Mouse (Mus musculus): Measurements from ENCODE around the gene Jade3.
"Not testable (repeated sequence)": the region's sequence is repeated elsewhere in the genome, so short reads cannot be mapped to it uniquely, and the experiment has no call there.

Jade3 gene

GRCm38 (mm10) chrX:20425140-20425838, at the start of gene Jade3:
Jade3 (plus strand) TSS chrX:20425688.
- peak; percentile 65 for DNase-seq (ENCODE audit: low read depth, low spot score)

GRCm38 (mm10) chrX:20379347-20380014, 46.0 kb upstream of the Jade3 start:
- no peak for DNase-seq (ENCODE audit: low read depth, low spot score)

DNA sequence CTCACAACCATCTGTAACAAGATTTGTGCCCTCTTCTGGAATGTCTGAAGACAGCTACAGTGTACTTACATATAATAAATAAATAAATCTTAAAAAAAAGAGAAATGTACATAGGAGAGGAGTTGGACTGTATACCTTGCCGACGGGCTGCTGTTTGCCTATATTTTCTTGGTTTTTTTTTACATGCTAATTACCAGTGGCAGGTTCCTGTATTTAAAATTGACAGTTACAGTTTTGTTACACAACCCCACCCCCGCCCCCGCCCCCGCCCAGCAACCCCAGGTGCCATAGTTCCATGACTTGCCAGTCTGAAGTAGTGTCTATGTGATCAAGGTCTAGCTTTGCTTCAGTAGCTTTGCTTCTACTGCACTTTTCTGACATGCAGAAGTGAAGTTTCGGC, 43.2 kb upstream of the Jade3 start:
- DNase-seq (ENCODE audit: low read depth, low spot score) = no peak

GRCm38 (mm10) chrX:20387006-20387405, 38.5 kb upstream of the Jade3 start:
- DNase-seq (ENCODE audit: low read depth, low spot score) = no peak

DNA sequence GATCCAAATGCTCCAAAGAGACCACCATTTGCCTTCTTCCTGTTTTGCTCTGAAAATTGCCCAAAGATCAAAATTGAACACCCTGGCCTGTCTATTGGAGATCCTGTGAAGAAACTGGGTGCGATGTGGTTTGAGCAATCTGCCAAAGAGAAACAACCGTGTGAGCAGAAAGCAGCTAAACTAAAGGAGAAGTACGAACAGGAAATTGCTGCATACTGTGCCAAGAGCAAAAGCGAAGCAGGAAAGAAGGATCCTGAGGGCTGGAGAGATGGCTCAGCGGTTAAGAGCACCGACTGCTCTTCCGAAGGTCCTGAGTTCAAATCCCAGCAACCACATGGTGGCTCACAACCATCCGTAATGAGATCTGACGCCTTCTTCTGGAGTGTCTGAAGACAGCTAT, 33.5 kb upstream of the Jade3 start:
- DNase-seq (ENCODE audit: low read depth, low spot score) = not testable (repeated sequence)

GRCm38 (mm10) chrX:20392942-20393341, 32.5 kb upstream of the Jade3 start:
- no peak for DNase-seq (ENCODE audit: low read depth, low spot score)

- DNase-seq (ENCODE audit: low read depth, low spot score) = no peak
Observed at GRCm38 (mm10) chrX:20404068-20404467, 21.4 kb upstream of the Jade3 start.

GRCm38 (mm10) chrX:20406909-20407308, 18.6 kb upstream of the Jade3 start:
- no peak for DNase-seq (ENCODE audit: low read depth, low spot score)

DNA sequence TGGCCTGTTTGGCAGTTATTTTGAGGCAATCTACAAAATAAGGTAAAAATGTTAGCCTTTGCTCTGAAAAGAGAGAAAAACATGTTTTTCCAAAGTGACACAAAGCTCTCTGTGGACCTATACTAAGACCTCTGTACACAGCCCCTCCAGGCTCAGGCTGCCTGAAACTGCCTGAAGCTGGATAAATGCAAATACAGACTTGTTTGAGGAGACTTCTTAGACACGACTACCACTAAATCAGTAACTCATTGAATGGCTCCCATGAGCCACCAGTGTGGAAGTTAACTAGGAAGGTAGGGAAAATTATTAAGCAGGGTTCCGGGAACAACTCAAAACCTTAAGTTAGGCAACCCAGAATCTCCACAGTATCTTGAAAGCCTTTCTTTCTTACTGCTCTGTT, 17.8 kb upstream of the Jade3 start:
- no peak for DNase-seq (ENCODE audit: low read depth, low spot score)

- DNase-seq (ENCODE audit: low read depth, low spot score) = no peak
Observed at GRCm38 (mm10) chrX:20411382-20411781, 14.1 kb upstream of the Jade3 start.

DNA sequence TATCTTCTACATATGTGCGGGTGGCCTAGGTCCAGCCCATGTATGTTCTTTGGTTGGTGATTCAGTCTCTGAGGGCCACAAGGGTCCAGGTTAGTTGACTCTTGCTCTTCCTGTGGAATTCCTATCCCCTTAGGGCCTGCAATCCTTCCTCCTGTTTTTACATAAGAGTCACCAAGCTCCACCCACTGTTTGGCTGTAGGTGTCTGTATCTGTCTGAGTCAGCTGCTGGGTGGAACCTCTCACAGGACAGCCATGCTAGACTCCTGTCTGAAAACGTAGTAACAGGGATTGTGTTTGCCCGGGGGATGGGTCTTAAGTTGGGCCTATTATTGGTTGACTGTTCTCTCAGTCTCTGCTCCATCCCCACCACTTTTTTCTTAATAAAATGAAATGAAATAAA, 13.3 kb upstream of the Jade3 start:
- peak; percentile 27 for DNase-seq (ENCODE audit: low read depth, low spot score)

- no peak for DNase-seq (ENCODE audit: low read depth, low spot score)
Observed at GRCm38 (mm10) chrX:20414885-20415622, 10.4 kb upstream of the Jade3 start.

- DNase-seq (ENCODE audit: low read depth, low spot score) = no peak
Observed at GRCm38 (mm10) chrX:20418461-20418860, 7.0 kb upstream of the Jade3 start.

DNA sequence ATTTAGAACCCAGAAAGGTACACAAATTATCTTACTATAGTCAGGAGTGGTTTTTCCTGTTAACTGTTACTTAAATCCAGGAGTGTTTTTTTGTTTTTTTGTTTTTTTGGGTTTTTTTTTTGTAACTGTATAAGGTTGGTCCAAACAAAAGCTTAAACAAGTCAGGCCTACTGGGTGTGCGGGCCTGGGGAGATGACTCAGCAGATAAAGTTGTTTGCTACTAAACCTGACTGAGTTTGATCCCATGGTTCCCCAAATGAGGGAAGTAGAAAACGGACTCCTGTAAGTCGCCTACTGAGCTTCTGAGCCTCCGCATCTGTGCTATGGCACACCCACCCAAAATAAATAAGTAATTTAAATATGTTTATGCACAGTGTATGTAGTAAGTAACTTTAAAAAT, 6.0 kb upstream of the Jade3 start:
- peak; percentile 21 for DNase-seq (ENCODE audit: low read depth, low spot score)

GRCm38 (mm10) chrX:20425839-20426449, 456 bp downstream of the Jade3 start:
- DNase-seq (ENCODE audit: low read depth, low spot score) = peak; percentile 19

GRCm38 (mm10) chrX:20483213-20483612, 57.7 kb downstream of the Jade3 start:
- no peak for DNase-seq (ENCODE audit: low read depth, low spot score)

DNA sequence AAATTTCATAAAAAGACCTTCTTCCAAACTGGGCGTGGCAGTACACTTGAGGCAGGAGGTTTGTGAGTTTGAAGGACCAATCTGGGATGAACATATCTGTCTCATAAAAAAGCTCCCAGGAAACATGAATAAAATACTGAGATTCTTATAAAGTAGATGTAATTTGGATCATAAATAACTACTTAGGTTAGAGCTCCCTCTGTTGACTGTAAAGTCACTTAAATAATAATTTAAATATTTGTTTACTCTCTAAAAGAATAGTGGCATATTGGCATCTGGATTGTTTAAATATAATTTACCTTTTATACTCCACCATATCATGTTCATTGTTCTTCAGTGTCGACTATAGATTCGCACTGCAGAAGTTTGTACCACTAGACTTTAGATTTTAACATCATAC, 72.2 kb downstream of the Jade3 start:
- DNase-seq (ENCODE audit: low read depth, low spot score) = no peak

DNA sequence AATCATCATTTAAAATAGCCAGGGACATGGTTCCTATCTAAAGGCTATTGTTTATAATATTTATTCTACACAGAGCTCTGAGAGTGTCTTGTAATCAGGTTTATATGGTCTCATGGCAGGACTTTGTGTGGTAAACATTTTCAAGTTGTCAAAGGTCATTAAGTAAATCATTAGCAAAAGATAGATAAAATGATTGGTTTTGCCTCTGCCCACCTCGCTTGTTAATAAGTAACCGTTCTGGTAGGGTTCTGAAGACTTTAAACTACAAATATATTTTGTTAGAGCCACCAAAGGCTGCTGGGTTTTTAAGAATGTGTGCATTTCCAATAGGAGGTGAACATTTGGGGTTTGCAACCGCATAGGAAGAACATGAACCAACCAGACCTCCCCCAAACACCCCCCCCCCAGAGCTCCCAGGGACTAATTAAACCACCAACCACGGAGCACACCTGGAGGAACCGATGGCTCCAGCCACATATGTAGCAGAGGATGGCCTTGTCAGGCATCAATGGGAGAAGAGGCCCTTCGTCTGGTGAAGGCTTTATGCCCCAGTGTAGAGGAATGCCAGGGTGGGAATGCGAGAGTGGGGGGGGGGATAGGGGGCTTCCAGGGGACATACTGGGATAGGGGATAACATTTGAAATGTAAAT, 94.9 kb downstream of the Jade3 start:
- DNase-seq (ENCODE audit: low read depth, low spot score) = no peak

GRCm38 (mm10) chrX:20521578-20521977, 96.1 kb downstream of the Jade3 start:
- DNase-seq (ENCODE audit: low read depth, low spot score) = no peak

- DNase-seq (ENCODE audit: low read depth, low spot score) = no peak
Observed at GRCm38 (mm10) chrX:20532621-20533020, 107.1 kb downstream of the Jade3 start.

DNA sequence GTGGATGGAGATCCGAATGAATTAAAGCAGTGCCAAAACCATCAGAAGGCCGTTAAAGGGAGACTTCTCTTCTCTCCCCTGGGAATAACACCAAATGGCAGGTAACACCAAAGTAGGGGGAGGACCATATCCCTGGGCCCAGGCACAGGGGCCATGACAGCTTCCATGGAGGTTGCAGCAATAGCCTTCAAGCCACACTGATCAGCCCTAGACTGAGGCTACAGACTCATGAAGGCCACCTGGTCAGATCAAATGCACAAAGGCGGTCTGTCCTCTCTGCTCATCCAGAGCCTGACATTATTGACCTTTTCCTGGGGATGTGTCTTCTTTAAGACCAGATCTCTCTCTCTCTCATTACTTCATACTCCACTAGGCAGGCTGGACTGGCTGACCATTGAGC, 118.4 kb downstream of the Jade3 start:
- no peak for DNase-seq (ENCODE audit: low read depth, low spot score)

GRCm38 (mm10) chrX:20547609-20548008, 122.1 kb downstream of the Jade3 start:
- no peak for DNase-seq (ENCODE audit: low read depth, low spot score)
